Mouse (Mus musculus): ENCODE data around the gene Ppm1m.

The Ppm1m gene

DNA sequence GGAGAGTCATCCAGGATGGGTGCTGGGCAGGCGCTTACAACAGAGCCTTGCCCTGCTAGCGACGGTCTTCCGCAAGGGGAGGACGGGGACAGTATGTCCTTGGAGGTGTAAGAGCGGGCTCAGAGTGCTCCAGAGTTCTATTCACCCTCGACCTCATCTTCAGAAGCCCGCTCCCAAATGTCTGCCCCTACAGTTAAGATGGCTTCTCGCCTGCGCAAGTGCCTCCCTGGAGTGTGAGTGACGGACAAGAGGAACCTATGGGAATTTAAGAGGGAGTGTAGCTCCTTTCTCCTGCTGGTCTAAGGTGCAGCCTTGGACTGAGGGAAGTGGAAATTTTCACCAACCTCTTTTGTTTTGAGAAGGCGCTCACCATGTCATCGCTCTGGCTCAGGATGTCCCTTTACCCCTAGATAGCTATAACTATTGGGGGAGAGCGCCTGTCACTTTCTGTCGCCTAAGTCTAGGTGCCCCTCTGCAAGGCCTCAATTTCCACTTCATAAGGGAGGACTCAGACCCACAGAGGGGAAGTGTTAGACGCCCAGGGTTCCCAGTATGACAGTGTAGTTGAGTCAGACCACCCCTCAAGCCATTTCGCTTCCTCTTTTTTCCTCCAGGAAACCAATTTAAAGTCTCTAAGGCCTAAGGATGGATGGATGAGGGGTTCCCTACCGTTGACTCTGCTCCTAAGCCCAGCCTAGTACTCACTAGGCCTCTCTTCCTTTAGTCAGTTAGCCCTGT, at the start of gene Ppm1m:
TSS of gene Ppm1m (minus strand) at position 212 of the 738 bp plus-strand sequence.
- no peak for DNase-seq (ENCODE audit: low spot score)

DNA sequence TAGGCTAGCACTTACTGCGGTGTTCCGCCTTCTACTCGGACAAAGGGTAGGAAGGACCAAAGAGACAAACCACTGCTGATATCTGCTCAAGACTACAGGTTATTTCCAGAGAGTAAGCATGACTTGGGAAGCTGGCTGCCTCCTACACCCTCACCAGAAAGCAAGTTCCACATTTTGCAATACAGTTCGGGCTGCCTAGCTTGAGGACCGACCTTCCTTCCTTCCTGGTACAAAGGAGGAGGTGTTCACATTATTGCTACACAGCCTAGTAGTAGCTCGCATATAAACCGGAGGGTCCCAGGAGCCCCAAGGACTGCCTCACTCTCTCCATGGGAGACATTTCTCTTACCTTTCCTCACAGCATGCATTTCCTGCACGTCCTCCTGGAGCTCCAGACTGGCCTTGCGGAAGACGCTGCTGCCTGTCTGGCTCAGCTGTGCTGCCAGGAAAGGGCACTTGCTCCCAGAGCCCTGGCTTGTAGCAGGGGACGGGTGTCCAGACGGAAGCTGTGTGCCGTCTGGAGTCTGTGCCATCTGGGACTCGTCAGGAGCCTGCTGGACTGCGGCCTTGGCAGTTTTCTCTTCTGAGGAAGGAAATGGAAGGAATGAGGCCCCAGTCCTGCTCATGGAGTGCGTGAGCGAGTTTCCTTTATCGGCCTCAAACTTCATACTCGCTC, 43.4 kb upstream of the Ppm1m start:
- no peak for DNase-seq (ENCODE audit: low spot score)

DNA sequence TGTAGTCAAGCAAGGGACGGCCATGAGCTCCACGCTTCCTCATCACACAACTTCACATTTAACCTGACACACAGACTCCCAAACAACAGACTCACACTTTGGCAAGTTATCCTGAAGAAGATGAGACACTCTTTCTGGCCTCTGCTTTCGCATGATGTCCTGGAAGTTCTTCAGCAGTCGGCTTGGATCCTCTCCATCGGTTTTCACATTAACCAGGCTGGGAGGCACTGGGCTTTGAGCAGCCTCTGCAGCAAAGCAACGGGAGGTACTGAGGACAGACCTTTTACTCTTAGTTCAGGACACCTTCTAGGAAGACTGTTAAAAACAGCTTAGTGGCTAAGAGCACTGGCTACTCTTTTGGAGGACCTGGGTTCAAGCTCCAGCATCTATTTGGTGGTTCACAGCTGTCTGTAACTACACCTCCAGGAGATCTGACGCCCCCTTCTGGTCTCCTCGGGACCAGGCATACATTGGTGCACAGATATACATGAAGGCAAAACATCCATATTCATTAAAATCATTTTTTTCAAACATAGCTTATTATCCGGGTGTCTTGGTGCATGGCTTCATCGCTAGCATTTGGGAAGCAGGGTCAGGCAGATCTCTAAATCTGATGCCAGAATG, 42.1 kb upstream of the Ppm1m start:
- no peak for DNase-seq (ENCODE audit: low spot score)

DNA sequence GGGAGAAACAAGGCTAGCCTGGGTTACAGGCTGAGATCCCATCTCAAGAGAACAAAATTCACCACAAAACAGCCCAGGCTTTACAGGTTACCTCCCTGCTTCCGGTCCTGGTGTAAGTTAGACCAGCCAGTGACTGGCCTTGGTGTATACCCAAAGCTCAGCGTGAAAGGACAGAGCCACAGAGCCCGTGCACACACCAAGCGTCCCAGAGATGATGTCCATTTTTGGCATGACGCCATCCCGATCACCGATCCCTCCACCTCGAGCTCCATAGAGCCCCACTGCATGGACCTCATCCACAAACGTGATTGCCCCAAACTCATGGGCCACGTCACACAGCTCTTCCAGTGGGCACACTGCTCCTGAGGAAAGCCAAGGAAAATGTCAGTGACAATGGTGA, 38.3 kb upstream of the Ppm1m start:
- no peak for DNase-seq (ENCODE audit: low spot score)

DNA sequence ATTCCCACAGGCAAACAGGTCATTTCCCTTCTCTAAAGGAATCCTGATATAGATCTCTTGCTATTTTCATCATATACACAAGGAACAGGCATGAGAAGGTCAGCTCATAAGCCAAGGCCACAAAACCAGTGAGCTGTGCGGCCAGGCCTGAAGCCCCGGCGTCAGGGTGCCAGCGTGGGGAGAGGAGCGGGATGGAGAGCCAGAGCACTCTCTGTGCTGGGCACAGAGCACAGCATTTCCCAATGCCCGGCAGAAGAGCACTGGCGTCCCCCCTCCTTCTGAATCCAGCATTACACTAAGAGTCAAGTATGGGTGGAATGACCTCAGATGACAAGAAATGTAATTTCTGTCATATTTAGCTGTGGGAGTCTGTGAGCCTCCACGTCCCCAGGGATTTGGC, 37.9 kb upstream of the Ppm1m start:
- DNase-seq (ENCODE audit: low spot score), result no peak

DNA sequence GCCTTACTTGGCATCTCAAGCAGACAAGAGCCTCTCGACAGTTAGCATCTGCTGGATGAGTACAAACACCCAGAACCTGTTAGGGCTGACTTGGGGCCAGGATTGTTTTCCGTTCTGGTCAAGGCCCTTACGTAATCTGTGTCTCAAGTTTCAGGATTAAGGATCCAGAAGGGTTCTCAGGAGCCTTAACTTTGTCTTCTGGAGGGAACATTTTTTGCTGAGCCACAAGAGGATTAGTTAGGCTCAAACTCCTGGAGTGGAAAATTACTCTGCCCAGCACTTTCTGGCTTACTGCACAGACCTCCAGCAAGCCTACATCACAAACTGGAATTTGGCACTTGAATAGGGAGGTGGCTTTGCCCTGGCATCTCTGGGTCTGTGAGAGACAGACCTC, 37.3 kb upstream of the Ppm1m start:
- no peak for DNase-seq (ENCODE audit: low spot score)

DNA sequence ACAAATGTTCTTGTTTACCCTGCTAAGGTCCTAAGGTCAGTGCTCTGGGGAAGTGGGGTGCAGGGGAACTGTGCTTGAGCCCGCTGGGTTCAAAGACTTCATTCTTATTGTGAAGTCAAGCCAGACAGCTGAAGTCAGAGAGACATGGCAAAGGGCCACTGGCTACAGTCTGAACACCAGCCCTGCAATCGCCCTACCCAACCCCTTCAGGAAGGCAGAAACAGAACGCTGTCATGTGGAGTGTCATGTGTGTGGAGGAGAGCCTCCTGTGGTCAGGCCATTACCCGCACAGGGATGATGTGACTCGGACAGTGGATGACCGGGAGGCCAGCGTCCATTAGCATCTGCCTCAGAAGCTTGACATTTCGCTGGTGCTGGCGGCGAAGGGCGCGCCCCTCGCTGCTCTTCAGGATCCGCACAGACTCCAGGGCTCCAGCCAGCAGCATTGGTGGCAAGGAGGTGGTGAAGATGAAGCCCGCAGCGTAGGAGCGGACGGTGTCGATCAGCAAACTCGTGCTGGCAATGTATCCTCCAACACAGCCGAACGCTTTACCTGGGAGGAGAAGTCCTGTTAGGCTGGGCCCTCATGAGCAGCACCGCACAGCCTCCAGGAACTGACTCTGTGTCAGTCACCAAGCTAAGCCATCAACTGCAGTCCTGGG, 36.7 kb upstream of the Ppm1m start:
- DNase-seq (ENCODE audit: low spot score), result no peak

DNA sequence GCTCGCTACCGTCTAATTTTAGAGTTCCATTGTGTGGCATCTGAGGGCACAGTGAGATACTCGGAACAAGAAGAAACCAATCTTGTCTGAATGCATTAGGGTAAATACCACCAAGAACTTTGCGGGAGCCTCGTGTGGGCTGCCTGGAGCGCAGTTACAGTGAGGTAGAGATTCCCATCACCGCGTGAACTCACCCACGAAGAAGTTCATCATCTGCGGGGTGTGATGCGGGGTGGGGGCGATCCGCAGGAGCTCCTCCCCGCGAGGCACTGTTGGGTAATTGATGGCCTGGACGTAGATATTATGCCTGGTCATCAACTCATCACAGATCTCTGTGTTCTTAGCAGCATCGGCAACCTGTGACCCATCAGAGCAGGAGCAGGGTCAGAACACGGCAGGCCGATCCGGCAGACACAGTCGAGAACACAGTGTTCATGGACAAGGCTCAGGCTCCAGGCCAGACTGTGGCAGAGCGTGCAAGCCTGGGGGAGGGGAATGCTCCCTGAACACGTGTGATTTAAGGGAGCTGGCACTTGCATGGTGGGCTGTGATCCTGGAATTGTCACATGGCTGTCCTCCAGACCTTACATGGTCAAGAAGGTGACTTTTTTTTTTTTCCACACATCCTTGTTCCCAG, 35.8 kb upstream of the Ppm1m start:
- DNase-seq (ENCODE audit: low spot score), result no peak

DNA sequence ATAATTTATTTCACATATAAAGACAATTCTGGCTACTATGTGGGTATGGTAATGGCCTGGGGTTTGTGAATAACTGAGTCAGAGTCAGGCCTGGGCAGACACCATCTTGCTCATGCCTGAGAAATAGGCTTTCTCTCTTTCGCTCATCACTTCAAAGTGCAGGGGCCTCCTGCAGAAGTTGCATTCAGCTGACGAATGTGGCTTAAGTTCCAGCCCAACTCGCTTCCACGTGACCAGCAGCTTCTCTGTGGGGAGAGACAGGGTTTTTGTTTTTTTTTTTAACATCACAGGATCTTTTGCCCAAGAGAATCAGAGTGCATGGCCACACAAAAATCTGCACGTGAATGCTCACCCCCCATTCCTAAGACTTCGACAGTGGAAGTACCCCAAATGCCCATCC, 34.4 kb upstream of the Ppm1m start:
- DNase-seq (ENCODE audit: low spot score), result no peak

DNA sequence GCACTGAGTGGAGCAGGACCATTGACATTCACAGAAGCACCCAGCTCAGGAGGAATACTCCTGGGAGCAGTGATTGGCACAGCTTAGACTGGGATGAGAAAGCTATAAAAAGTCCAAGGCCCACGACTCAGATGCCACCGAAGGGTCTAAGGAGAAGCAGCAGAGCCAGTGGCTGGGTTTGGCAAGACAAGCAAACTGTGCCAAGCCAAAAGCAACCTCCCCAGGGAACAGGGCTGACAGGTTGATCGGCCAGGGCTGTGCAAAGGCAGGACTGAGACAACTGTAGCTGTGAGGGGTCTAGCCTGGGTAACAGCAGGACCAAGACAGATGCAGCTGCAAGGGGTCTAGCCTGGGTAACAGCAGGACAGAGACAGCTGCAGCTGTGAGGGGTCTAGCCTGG, 33.4 kb upstream of the Ppm1m start:
- no peak for DNase-seq (ENCODE audit: low spot score)

DNA sequence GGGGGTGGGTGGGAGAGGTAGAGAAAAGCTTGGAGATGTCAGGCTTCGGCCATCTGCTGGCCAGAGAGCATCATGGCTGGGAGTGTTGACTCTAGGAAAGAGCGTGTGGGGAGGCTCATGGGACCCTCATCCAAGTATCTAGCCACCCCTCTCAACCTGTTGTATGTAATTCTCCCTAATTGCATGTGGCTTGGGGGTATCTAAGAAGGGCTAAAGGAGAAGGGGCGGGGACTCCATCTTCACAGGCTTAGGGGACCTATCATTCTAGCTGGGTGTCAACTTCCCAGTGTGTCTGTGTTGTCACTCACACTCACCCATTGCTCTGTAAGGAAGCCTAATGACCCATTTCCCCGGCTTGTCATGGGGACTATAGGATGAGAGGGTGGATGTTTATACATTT, 32.3 kb upstream of the Ppm1m start:
- no peak for DNase-seq (ENCODE audit: low spot score)

DNA sequence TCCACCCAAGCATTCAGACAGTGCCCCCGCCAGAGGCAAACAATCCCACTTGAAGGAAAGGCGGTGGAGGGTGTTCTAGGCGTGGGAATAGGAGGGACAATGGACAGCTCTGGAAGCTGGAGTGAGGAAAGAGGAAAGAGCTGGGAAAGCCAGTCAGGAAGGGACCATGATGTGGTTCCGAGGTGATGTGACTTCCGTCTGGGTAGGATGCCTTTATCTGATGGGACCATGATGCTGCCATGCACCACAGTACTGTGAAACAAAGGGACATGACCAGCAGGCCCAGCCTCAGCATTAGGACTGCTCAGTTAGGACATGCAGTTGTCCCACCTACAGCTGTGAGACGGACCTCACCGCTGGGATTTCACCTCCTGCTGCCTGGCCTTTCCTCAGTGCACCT, 31.7 kb upstream of the Ppm1m start:
- DNase-seq (ENCODE audit: low spot score), result no peak

DNA sequence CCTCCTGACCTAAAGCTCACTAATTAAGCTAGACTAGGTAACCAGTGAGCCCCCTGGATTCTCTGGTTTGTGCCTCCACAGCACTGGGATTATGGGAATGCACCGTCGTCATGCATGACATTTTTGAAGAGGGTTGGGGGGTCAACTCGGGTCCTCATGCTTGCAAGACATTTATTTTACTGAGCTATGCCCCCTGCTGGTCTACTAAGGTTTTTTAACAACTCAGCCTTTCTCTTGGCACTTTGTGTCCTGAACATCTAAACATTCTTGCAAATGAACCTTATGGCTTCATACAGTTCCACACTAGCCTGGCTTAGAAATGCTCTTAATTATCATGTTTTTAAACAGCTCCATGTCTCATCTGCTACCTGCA, 31.2 kb upstream of the Ppm1m start:
- no peak for DNase-seq (ENCODE audit: low spot score)

DNA sequence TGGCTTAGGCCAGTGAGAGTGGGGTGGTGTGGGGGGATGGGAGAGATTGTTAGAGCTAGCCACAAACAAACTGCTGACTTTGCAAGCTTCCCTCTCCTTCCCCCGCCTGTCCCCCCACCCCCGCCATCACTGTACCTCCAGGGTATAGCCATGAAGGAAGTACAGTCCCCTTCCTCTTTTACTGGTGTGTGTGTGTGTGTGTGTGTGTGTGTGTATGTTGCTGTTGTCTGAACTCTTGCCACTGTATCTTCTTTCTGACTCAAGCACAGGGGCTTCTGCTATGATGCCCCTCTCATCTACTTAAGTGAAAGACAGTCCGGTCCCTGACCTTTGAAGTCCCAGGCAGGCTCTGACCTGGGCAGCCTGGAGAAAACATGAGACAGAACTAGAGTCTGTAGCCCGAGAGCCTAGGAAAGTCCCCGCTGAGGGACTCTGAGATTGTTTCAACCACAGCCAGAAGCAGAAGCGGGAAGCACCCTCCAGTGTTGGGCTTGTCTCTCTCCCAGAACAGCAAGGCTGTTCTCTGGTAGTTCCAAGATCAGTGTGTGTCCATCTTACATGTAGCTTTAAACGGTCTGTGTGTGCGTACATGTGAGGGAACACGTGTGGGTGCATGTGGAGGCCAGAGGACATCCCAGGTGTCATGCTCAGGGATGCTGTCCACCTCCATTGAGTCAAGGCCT, 30.6 kb upstream of the Ppm1m start:
- DNase-seq (ENCODE audit: low spot score), result no peak

DNA sequence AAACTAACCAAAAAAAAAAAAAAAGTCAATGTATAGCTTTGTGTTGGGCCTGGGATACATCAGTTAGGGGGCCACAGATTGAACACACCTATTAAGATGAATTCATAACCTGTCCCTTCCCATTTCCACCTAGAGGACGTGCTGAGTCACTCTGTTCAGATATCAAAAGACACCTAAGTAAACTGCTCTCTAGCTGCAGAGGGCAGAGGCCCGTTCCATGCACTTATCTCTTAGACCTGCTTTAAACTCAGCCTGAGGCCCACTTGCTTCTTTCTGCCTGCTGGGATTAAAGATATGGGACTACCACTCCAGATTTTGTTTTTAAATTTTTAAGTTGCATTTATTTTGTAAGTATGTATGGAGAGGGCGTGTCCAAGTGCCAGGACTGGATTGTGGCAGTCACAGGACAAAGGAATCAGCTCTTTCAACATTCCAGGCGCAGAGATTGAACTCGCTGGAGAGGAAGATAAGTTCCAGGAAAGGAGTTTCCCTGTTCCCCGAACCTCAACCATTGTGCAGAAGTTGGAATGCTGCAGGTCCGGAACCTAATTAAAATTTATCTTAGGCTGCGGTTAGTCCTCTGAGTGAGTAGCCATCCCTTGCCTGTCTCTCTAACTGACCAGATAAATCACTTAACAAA, 28.4 kb upstream of the Ppm1m start:
- no peak for DNase-seq (ENCODE audit: low spot score)

DNA sequence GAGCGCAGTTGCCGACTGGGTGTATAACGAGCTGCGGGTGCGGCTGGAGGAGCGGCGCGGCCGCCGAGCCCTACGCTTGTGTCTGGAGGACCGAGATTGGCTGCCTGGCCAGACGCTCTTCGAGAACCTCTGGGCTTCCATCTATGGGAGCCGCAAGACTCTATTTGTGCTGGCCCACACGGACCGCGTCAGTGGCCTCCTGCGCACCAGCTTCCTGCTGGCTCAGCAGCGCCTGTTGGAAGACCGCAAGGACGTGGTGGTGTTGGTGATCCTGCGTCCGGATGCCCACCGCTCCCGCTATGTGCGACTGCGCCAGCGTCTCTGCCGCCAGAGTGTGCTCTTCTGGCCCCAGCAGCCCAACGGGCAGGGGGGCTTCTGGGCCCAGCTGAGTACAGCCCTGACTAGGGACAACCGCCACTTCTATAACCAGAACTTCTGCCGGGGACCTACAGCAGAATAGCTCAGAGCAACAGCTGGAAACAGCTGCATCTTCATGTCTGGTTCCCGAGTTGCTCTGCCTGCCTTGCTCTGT, 26.7 kb upstream of the Ppm1m start:
- DNase-seq (ENCODE audit: low spot score), result no peak

DNA sequence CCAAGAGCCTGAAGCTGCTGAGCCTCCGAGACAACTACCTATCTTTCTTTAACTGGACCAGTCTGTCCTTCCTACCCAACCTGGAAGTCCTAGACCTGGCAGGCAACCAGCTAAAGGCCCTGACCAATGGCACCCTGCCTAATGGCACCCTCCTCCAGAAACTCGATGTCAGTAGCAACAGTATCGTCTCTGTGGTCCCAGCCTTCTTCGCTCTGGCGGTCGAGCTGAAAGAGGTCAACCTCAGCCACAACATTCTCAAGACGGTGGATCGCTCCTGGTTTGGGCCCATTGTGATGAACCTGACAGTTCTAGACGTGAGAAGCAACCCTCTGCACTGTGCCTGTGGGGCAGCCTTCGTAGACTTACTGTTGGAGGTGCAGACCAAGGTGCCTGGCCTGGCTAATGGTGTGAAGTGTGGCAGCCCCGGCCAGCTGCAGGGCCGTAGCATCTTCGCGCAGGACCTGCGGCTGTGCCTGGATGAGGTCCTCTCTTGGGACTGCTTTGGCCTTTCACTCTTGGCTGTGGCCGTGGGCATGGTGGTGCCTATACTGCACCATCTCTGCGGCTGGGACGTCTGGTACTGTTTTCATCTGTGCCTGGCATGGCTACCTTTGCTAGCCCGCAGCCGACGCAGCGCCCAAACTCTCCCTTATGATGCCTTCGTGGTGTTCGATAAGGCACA, 26.1 kb upstream of the Ppm1m start:
- no peak for DNase-seq (ENCODE audit: low spot score)

DNA sequence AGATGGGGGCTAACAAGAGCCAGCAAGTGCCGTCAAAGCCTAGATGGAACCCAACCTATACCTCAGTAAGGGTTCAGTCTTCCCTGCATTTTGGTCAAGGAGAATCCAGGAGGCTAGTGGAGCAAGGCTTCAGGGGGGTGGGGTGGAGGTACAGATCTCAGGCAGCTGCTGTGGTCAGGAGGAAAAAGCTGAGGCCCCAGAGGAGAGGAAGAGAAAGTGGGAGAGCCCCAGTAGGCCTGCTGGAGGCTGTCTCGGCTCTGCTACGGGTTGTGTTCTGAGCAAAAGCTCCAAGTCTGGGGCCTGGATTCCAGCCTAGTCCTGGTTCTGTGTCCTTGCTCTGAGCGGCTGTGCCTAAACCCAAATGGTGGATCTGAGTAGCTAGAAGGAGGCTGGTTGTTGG, 23.4 kb upstream of the Ppm1m start:
- no peak for DNase-seq (ENCODE audit: low spot score)

DNA sequence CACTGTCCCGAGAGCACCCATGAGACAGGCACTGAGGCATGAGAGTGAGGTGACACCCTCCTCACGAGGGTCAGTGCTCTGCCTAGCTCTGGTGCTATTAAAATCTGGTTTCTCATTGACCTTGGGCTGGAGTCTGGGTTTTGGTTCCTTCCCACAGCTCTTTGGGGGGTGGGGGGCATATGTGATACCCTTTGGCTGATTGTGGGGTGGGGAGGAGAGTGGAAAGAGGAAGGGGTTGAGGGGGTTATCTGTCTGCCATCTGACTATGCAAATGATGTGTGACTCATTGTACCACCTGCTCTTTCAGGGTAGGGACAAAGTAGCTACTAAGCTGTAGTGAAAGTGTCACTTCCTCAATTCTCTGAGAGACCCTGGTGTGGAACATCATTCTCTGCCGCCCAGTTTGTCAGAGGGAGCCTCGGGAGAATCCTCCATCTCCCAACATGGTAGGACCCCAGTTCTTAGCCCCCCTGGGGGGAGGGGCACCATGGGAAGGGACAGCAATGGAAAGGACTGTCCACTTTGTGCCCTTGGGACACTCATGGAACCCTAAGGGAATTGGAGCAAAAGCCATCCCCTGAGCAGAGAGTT, 22.8 kb upstream of the Ppm1m start, which contains the start of gene Tlr9:
TSS of gene Tlr9 (plus strand) at position 338 of the 591 bp plus-strand sequence.
- DNase-seq (ENCODE audit: low spot score), result no peak

DNA sequence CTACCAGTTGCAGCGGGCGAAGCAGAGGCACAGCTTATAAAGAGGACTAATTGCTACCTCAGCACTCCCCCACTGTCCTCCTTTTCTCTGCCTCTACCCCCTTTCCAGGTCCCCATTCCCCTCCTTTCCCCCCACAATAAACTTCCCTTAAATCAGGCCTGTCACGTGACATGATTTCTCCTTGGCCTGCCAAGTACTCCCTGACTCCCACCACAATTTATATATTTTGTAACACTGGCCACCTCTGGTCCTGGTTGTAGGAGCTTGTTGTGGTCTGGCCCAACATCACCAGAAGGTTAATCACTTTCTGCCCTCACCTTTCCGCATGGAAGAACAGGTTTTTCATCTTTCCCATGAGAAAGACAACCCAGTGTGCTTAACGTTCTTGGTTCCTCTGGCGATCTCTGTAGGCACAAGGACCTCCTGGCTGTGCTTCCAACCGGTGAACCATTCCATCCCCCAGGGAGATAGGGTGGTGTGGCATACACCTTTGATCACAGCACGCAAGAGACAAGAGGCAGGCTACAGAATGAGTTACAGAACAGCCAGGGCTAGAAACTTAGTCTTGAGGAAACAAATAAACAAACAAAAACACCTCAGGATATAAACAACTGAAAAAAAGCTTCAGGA, 21.5 kb upstream of the Ppm1m start:
- no peak for DNase-seq (ENCODE audit: low spot score)
